Mouse (Mus musculus): ENCODE data around the gene Tmed4. TPM values are rescaled to one million over a fixed set of nuclear protein-coding genes. Genes with fewer than 3 reads are reported as not detected.

The Tmed4 gene
- polyA plus RNA-seq, 2 experiments, result 108 to 137 TPM

DNA sequence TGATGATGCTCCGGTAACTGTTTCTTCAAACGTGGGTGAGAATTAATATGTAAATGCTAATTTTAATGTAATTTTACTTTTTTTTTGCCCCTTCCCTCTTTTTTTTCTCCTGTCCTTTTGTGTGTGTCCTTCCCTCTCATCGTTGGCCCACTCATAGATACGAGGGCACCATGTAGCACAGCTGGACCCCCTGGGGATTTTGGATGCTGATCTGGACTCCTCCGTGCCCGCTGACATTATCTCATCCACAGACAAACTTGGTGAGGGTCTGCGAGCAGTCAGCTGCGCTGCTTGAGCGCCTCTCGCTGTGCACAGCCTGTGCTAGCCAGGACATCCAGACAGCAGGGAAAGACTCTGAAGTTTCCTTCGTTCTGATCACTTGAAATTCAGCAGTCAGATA is 42.2 kb upstream of the Tmed4 start:
- no peak for ATAC-seq (ENCODE audit: low FRiP score, low read depth)
- 88% methylated on average over 11 of the region's 11 CpGs for WGBS
- no peaks in the 10 kb centered on the region for H3K9me3 ChIP-seq (ENCODE audit: control insufficient read depth, low read length)
- no peaks in the 10 kb centered on the region for H3K27me3 ChIP-seq (ENCODE audit: control insufficient read depth, insufficient read depth, low read length)
- H3K9ac ChIP-seq (ENCODE audit: low read depth, low read length, severe bottlenecking), result no peak overlapping the region
- H3K27ac ChIP-seq (replicated peaks; ENCODE audit: low read depth, low read length), result no peak overlapping the region
- peaks cover 49% of the 10 kb centered on the region for H3K36me3 ChIP-seq (ENCODE audit: control insufficient read depth, insufficient read depth, low read length)
- no peak for TF ChIP-seq POLR2A (IDR thresholded peaks at IDR 0.05; ENCODE audit: borderline replicate concordance, extremely low read depth, insufficient read depth, insufficient read length)
- no peak overlapping the region for H3K4me3 ChIP-seq (replicated peaks; ENCODE audit: low read length)
- no peaks in the 10 kb centered on the region for H3K4me1 ChIP-seq (ENCODE audit: control insufficient read depth, insufficient read depth, low read length)
- no peak for DNase-seq (ENCODE audit: low spot score)
- H3K4me2 ChIP-seq (replicated peaks; ENCODE audit: low read depth, low read length, severe bottlenecking), result no peak overlapping the region

DNA sequence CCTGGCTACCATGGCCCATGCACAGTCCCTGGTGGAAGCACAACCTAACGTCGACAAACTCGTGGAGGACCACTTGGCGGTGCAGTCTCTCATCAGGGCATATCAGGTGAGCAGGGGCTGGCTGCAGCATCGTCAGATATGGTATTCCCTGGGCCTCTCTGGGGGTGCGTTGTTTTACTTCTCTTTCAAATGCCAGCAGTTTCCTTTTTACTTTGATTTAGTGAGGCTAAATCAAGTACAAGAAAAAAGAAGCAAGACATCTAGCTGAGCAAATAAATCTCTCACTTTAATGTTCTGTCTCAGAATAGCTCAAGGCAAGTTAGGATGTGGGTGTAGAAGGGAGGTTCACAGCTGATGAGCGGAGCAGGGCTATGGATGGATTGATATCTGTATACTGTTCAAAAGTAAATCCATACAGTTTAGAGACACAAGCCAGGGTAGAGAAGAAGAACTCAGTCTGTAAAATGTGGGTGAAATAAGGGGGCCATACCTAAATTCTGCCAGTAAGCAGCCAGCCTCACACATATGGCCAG is 39.3 kb upstream of the Tmed4 start:
- H3K4me2 ChIP-seq (replicated peaks; ENCODE audit: low read depth, low read length, severe bottlenecking), result no peak overlapping the region
- no peaks in the 10 kb centered on the region for H3K4me1 ChIP-seq (ENCODE audit: control insufficient read depth, insufficient read depth, low read length)
- no peak for TF ChIP-seq POLR2A (IDR thresholded peaks at IDR 0.05; ENCODE audit: borderline replicate concordance, extremely low read depth, insufficient read depth, insufficient read length)
- DNase-seq (ENCODE audit: low spot score) (no peak), ATAC-seq (ENCODE audit: low FRiP score, low read depth) (no peak)
- peaks cover 45% of the 10 kb centered on the region for H3K36me3 ChIP-seq (ENCODE audit: control insufficient read depth, insufficient read depth, low read length)
- no peak overlapping the region for H3K4me3 ChIP-seq (replicated peaks; ENCODE audit: low read length)
- H3K27ac ChIP-seq (replicated peaks; ENCODE audit: low read depth, low read length), result no peak overlapping the region
- WGBS, result 82% methylated on average over 7 of the region's 7 CpGs
- no peaks in the 10 kb centered on the region for H3K27me3 ChIP-seq (ENCODE audit: control insufficient read depth, insufficient read depth, low read length)
- H3K9ac ChIP-seq (ENCODE audit: low read depth, low read length, severe bottlenecking), result no peak overlapping the region
- no peaks in the 10 kb centered on the region for H3K9me3 ChIP-seq (ENCODE audit: control insufficient read depth, low read length)

DNA sequence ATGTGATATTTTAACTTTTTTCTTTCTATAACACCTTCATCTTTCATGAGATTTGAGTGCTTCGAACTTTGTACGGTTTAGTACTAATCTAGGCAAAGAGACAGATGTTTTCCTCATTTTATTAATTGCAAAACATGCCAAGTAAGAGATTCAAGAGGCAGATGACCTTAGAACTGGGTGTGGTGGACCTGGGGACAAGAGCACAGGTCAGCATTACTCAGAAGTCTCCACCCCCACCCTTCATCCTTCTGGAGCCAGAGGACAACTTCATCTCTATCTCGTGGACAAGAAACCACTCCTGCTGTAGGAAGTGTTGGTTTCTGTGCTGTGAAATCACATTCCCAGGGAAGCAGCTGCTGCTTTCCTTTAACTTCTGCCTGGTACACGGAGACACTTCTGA is 33.5 kb upstream of the Tmed4 start:
- no peak for TF ChIP-seq POLR2A (IDR thresholded peaks at IDR 0.05; ENCODE audit: borderline replicate concordance, extremely low read depth, insufficient read depth, insufficient read length)
- no peak for DNase-seq (ENCODE audit: low spot score)

DNA sequence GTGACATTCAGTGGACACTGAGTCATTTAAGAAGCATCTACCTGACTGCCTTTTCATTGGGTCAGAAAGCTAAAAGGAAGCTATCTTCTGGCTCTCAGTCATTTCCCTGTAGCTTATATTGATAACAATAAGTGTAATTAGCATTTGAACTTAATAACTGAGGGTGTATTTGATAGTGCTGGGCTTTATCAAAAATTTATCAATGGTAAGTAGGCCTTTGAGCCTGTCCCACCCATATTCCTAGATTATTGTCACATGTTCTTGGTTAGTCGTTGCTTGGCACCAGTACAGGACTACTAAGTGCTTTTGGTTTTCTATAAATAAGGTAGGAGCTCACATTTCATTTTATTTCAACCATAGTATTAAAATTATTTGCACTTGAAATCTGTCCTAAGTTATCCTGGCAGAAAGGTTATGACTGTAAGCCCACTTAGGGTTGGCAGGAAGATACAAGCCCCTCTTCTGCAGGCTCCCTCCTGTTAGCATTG is 31.3 kb upstream of the Tmed4 start:
- Histone ChIP-seq H3K4me2 (replicated peaks; ENCODE audit: low read depth, low read length, severe bottlenecking) (no peak overlapping the region), H3K36me3 (ENCODE audit: control insufficient read depth, insufficient read depth, low read length) (peaks cover 51% of the 10 kb centered on the region), H3K27ac (replicated peaks; ENCODE audit: low read depth, low read length) (no peak overlapping the region), H3K27me3 (ENCODE audit: control insufficient read depth, insufficient read depth, low read length) (no peaks in the 10 kb centered on the region), H3K9me3 (ENCODE audit: control insufficient read depth, low read length) (no peaks in the 10 kb centered on the region), H3K4me1 (ENCODE audit: control insufficient read depth, insufficient read depth, low read length) (no peaks in the 10 kb centered on the region), H3K4me3 (replicated peaks; ENCODE audit: low read length) (no peak overlapping the region), H3K9ac (ENCODE audit: low read depth, low read length, severe bottlenecking) (no peak overlapping the region)
- DNase-seq (ENCODE audit: low spot score) (no peak), ATAC-seq (ENCODE audit: low FRiP score, low read depth) (no peak)
- 61% methylated on average over 1 of the region's 1 CpGs for WGBS
- TF ChIP-seq POLR2A (IDR thresholded peaks at IDR 0.05; ENCODE audit: borderline replicate concordance, extremely low read depth, insufficient read depth, insufficient read length), result no peak

More for the DNA sequence above, 33.5 kb upstream of the Tmed4 start:
- Histone ChIP-seq H3K36me3 (ENCODE audit: control insufficient read depth, insufficient read depth, low read length) (peaks cover 33% of the 10 kb centered on the region), H3K9ac (ENCODE audit: low read depth, low read length, severe bottlenecking) (no peak overlapping the region), H3K27ac (replicated peaks; ENCODE audit: low read depth, low read length) (no peak overlapping the region), H3K27me3 (ENCODE audit: control insufficient read depth, insufficient read depth, low read length) (no peaks in the 10 kb centered on the region), H3K9me3 (ENCODE audit: control insufficient read depth, low read length) (no peaks in the 10 kb centered on the region), H3K4me2 (replicated peaks; ENCODE audit: low read depth, low read length, severe bottlenecking) (no peak overlapping the region), H3K4me1 (ENCODE audit: control insufficient read depth, insufficient read depth, low read length) (no peaks in the 10 kb centered on the region), H3K4me3 (replicated peaks; ENCODE audit: low read length) (no peak overlapping the region)
- ATAC-seq (ENCODE audit: low FRiP score, low read depth), result no peak
- 90% methylated on average over 4 of the region's 4 CpGs for WGBS

DNA sequence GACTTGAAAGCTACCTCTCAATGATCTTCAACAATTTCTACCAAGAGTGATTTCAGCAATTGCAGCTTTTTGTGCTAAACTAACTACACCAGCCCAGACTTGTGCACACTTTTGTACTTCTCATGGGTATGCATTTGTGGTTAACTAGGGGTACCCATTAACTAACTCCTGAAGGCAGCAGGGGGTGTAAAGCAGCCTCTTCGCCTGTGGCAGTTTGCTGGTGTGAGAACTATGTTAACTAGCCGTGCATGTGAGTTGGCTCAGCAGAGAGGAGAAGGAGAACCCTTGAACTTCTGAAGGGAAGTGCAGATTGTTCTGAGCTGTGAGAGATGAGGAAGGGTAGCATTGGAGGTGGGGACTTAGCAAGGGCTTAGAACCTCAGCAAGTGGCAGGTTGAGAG is 28.1 kb upstream of the Tmed4 start:
- H3K36me3 ChIP-seq (ENCODE audit: control insufficient read depth, insufficient read depth, low read length), result peaks cover 64% of the 10 kb centered on the region
- H3K4me1 ChIP-seq (ENCODE audit: control insufficient read depth, insufficient read depth, low read length), result no peaks in the 10 kb centered on the region
- ATAC-seq (ENCODE audit: low FRiP score, low read depth), result no peak
- no peak for DNase-seq (ENCODE audit: low spot score)
- no peaks in the 10 kb centered on the region for H3K27me3 ChIP-seq (ENCODE audit: control insufficient read depth, insufficient read depth, low read length)
- no peaks in the 10 kb centered on the region for H3K9me3 ChIP-seq (ENCODE audit: control insufficient read depth, low read length)
- no peak overlapping the region for H3K9ac ChIP-seq (ENCODE audit: low read depth, low read length, severe bottlenecking)
- H3K27ac ChIP-seq (replicated peaks; ENCODE audit: low read depth, low read length), result no peak overlapping the region
- no peak overlapping the region for H3K4me2 ChIP-seq (replicated peaks; ENCODE audit: low read depth, low read length, severe bottlenecking)
- no peak overlapping the region for H3K4me3 ChIP-seq (replicated peaks; ENCODE audit: low read length)
- 85% methylated on average over 2 of the region's 2 CpGs for WGBS
- no peak for TF ChIP-seq POLR2A (IDR thresholded peaks at IDR 0.05; ENCODE audit: borderline replicate concordance, extremely low read depth, insufficient read depth, insufficient read length)

DNA sequence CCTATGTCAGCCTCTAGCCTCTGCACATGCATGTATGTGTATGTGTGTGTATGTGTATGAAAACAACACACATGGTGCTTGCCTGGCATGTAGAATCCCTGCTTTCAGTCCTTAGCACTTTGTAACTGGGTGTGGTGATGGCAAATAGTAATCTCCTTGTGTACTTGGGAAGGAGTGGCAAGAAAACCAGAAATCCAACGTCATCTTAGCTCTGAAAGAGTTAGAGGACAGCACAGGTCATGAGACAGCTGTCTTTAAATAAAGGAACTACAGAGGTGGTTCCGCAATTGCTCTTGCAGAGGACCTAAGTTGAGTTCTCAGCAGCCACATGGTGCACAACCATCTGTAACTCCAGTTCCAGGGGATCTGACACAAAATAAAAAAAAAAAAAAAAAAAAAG is 24.8 kb upstream of the Tmed4 start:
- 82% methylated on average over 2 of the region's 2 CpGs for WGBS
- Histone ChIP-seq H3K9me3 (ENCODE audit: control insufficient read depth, low read length) (no peaks in the 10 kb centered on the region), H3K4me1 (ENCODE audit: control insufficient read depth, insufficient read depth, low read length) (no peaks in the 10 kb centered on the region), H3K27ac (replicated peaks; ENCODE audit: low read depth, low read length) (no peak overlapping the region), H3K27me3 (ENCODE audit: control insufficient read depth, insufficient read depth, low read length) (no peaks in the 10 kb centered on the region), H3K9ac (ENCODE audit: low read depth, low read length, severe bottlenecking) (no peak overlapping the region), H3K4me2 (replicated peaks; ENCODE audit: low read depth, low read length, severe bottlenecking) (no peak overlapping the region), H3K4me3 (replicated peaks; ENCODE audit: low read length) (no peak overlapping the region), H3K36me3 (ENCODE audit: control insufficient read depth, insufficient read depth, low read length) (peaks cover 66% of the 10 kb centered on the region)
- ATAC-seq (ENCODE audit: low FRiP score, low read depth), result no peak
- DNase-seq (ENCODE audit: low spot score), result no peak
- no peak for TF ChIP-seq POLR2A (IDR thresholded peaks at IDR 0.05; ENCODE audit: borderline replicate concordance, extremely low read depth, insufficient read depth, insufficient read length)

Data from limb, embryonic 14.5 days (tissue).